Mouse (Mus musculus): ENCODE data around the gene Atp13a1. TPM values are rescaled to one million over a fixed set of nuclear protein-coding genes. Genes with fewer than 3 reads are reported as not detected.
A peak's percentile ranks its signal among the peaks of the same experiment; 100 is the strongest.

The Atp13a1 gene
- polyA plus RNA-seq, 1 experiment, result 21.5 TPM

DNA sequence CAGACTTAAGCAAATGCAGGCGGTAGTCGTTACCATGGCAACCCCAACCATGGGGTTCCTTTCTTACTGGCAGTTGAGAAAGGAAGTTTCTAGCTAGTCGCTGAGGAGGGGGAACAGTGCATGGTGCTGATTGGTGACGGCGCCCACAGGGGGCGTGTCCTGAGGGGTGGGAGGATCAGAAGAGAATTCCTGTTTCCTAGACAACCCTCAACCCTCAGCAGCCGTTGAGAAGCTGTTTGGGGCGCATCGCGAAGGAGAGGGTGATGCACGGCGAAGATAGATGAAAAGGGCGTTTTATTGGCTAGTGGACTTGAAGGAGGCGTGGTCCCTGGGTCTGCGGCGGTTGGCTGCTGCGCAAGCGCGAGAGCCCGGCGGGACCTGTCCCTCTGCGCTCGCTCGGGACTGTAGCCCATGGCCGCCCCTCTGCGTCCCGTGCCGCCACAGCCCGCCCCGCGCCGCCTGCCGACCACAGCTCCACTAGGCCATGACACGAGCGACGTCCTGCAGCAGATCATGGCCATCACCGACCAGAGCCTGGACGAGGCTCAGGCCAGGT is 41.4 kb downstream of the Atp13a1 start, which contains the start of gene Pbx4:
Gene Pbx4, plus strand, starts transcription at position 194 of the 556 bp plus-strand sequence.
- H3K27me3 ChIP-seq (replicated peaks), result peaks cover 36% of the 10 kb centered on the region
- no peaks in the 10 kb centered on the region for H3K9me3 ChIP-seq
- H3K4me1 ChIP-seq, result peaks cover 22% of the 10 kb centered on the region
- peak within 1 kb of the TSS; percentile 93 for H3K4me3 ChIP-seq (replicated peaks)
- H3K36me3 ChIP-seq (replicated peaks; ENCODE audit: low read length), result no peaks in the 10 kb centered on the region
- TF ChIP-seq FLI1 (IDR thresholded peaks at IDR 0.05; ENCODE audit: low read length) (no peak), GATA1 (IDR thresholded peaks at IDR 0.05; ENCODE audit: borderline replicate concordance, low read length) (no peak)

- Histone ChIP-seq H3K27me3 (replicated peaks) (peaks cover 41% of the 10 kb centered on the region), H3K9me3 (no peaks in the 10 kb centered on the region), H3K4me1 (peaks cover 16% of the 10 kb centered on the region), H3K4me3 (replicated peaks) (no peak overlapping the region), H3K36me3 (replicated peaks; ENCODE audit: low read length) (no peaks in the 10 kb centered on the region)
- TF ChIP-seq FLI1 (IDR thresholded peaks at IDR 0.05; ENCODE audit: low read length) (no peak), GATA1 (IDR thresholded peaks at IDR 0.05; ENCODE audit: borderline replicate concordance, low read length) (no peak)
These were observed 46.2 kb downstream of the Atp13a1 start for GRCm38 (mm10) chr8:69837057-69837682.

- H3K27me3 ChIP-seq (replicated peaks), result peaks cover 22% of the 10 kb centered on the region
- no peaks in the 10 kb centered on the region for H3K36me3 ChIP-seq (replicated peaks; ENCODE audit: low read length)
- peaks cover 5% of the 10 kb centered on the region; the same call in 1 of the 2 replicates for H3K9me3 ChIP-seq
- H3K4me1 ChIP-seq, result peaks cover 29% of the 10 kb centered on the region
- TF ChIP-seq GATA1 (IDR thresholded peaks at IDR 0.05; ENCODE audit: borderline replicate concordance, low read length), result no peak
- TF ChIP-seq FLI1 (IDR thresholded peaks at IDR 0.05; ENCODE audit: low read length), result no peak
- H3K4me3 ChIP-seq (replicated peaks), result no peak overlapping the region
These were observed 56.5 kb downstream of the Atp13a1 start for GRCm38 (mm10) chr8:69847167-69848065.

GRCm38 (mm10) chr8:69848951-69849350 is 58.0 kb downstream of the Atp13a1 start:
- H3K4me3 ChIP-seq (replicated peaks), result no peak overlapping the region
- peaks cover 5% of the 10 kb centered on the region; the same call in 1 of the 2 replicates for H3K9me3 ChIP-seq
- TF ChIP-seq GATA1 (IDR thresholded peaks at IDR 0.05; ENCODE audit: borderline replicate concordance, low read length) (no peak), FLI1 (IDR thresholded peaks at IDR 0.05; ENCODE audit: low read length) (no peak)
- no peaks in the 10 kb centered on the region for H3K36me3 ChIP-seq (replicated peaks; ENCODE audit: low read length)
- peaks cover 22% of the 10 kb centered on the region for H3K27me3 ChIP-seq (replicated peaks)
- H3K4me1 ChIP-seq, result peaks cover 29% of the 10 kb centered on the region

DNA sequence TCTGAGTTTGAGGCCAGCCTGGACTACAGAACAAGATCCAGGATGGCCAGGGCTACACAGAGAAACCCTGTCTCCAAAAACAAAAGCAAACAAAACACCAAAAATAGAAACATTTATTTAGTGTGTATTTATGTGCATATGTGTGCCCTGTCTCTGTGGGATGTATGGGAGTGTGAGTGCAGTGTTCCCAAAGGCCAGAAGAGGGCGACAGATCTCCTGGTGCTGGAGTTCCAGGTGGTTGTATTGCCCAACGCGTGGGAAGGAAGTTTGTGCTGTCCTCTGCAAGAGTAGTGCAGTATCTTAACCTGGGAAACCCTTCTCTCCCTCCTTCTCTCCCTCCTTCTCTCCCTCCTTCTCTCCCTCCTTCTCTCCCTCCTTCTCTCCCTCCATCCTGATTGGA is 58.9 kb downstream of the Atp13a1 start:
- Histone ChIP-seq H3K36me3 (replicated peaks; ENCODE audit: low read length) (no peaks in the 10 kb centered on the region), H3K4me1 (peaks cover 23% of the 10 kb centered on the region), H3K27me3 (replicated peaks) (peaks cover 20% of the 10 kb centered on the region), H3K9me3 (peaks cover 5% of the 10 kb centered on the region; the same call in 1 of the 2 replicates), H3K4me3 (replicated peaks) (no peak overlapping the region)
- TF ChIP-seq FLI1 (IDR thresholded peaks at IDR 0.05; ENCODE audit: low read length) (no peak), GATA1 (IDR thresholded peaks at IDR 0.05; ENCODE audit: borderline replicate concordance, low read length) (no peak)

- peaks cover 22% of the 10 kb centered on the region for H3K27me3 ChIP-seq (replicated peaks)
- H3K9me3 ChIP-seq, result peaks cover 5% of the 10 kb centered on the region; the same call in 1 of the 2 replicates
- TF ChIP-seq GATA1 (IDR thresholded peaks at IDR 0.05; ENCODE audit: borderline replicate concordance, low read length) (no peak), FLI1 (IDR thresholded peaks at IDR 0.05; ENCODE audit: low read length) (no peak)
- peaks cover 20% of the 10 kb centered on the region for H3K4me1 ChIP-seq
- no peaks in the 10 kb centered on the region for H3K36me3 ChIP-seq (replicated peaks; ENCODE audit: low read length)
- peak overlapping the region; percentile 1 for H3K4me3 ChIP-seq (replicated peaks)
These were observed 60.1 kb downstream of the Atp13a1 start for GRCm38 (mm10) chr8:69850926-69851506.

- TF ChIP-seq GATA1 (IDR thresholded peaks at IDR 0.05; ENCODE audit: borderline replicate concordance, low read length), result no peak
- no peak for TF ChIP-seq FLI1 (IDR thresholded peaks at IDR 0.05; ENCODE audit: low read length)
- Histone ChIP-seq H3K36me3 (replicated peaks; ENCODE audit: low read length) (no peaks in the 10 kb centered on the region), H3K27me3 (replicated peaks) (peaks cover 21% of the 10 kb centered on the region), H3K4me1 (peaks cover 26% of the 10 kb centered on the region), H3K9me3 (peaks cover 5% of the 10 kb centered on the region; the same call in 1 of the 2 replicates), H3K4me3 (replicated peaks) (no peak overlapping the region)
These were observed 62.9 kb downstream of the Atp13a1 start for GRCm38 (mm10) chr8:69853869-69854268.

Other genes with a start within 250 kb of the Atp13a1 start
- gene Zfp868, start 165.6 kb upstream of the Atp13a1 start, polyA plus RNA-seq (2012; ENCODE audit: insufficient read depth, low replicate concordance), result 0.07 and 1.4 TPM in 2 replicates
- gene Zfp964, start 136.7 kb upstream of the Atp13a1 start, polyA plus RNA-seq (2012; ENCODE audit: insufficient read depth, low replicate concordance), result not detected in 2 replicates
- 0.32 TPM in 1 of 2 replicates, not detected in the other for gene Zfp869, start 80.4 kb upstream of the Atp13a1 start, polyA plus RNA-seq (2012; ENCODE audit: insufficient read depth, low replicate concordance)
- gene Zfp963, start 41.2 kb upstream of the Atp13a1 start, polyA plus RNA-seq (2012; ENCODE audit: insufficient read depth, low replicate concordance), result 0.22 TPM in 1 of 2 replicates, not detected in the other
- gene Gm20422, start 16.3 kb upstream of the Atp13a1 start, polyA plus RNA-seq (2012; ENCODE audit: insufficient read depth, low replicate concordance), result not detected in 2 replicates
- gene Zfp866, start within 50 bp of the Atp13a1 start, polyA plus RNA-seq (2012; ENCODE audit: insufficient read depth, low replicate concordance), result not detected in 2 replicates
- gene Gmip, start 17.5 kb downstream of the Atp13a1 start, polyA plus RNA-seq (2012; ENCODE audit: insufficient read depth, low replicate concordance), result 7.0 and 14.6 TPM in 2 replicates
- 0.08 TPM in 1 of 2 replicates, not detected in the other for gene Lpar2, start 31.3 kb downstream of the Atp13a1 start, polyA plus RNA-seq (2012; ENCODE audit: insufficient read depth, low replicate concordance)
- gene Pbx4, start 41.3 kb downstream of the Atp13a1 start, polyA plus RNA-seq (2012; ENCODE audit: insufficient read depth, low replicate concordance), result 1.7 TPM in 1 of 2 replicates, not detected in the other
- 0.20 TPM in 1 of 2 replicates, not detected in the other for gene Cilp2, start 96.5 kb downstream of the Atp13a1 start, polyA plus RNA-seq (2012; ENCODE audit: insufficient read depth, low replicate concordance)
- 1.3 and 5.3 TPM in 2 replicates for gene Tssk6, start 111.0 kb downstream of the Atp13a1 start, polyA plus RNA-seq (2012; ENCODE audit: insufficient read depth, low replicate concordance)
- 31.7 and 195 TPM in 2 replicates for gene Ndufa13, start 111.4 kb downstream of the Atp13a1 start, polyA plus RNA-seq (2012; ENCODE audit: insufficient read depth, low replicate concordance)
- 4.7 and 13.7 TPM in 2 replicates for gene Yjefn3, start 111.5 kb downstream of the Atp13a1 start, polyA plus RNA-seq (2012; ENCODE audit: insufficient read depth, low replicate concordance)
- 83.9 and 88.5 TPM in 2 replicates for gene Gatad2a, start 205.2 kb downstream of the Atp13a1 start, polyA plus RNA-seq (2012; ENCODE audit: insufficient read depth, low replicate concordance)